Mouse (Mus musculus): ENCODE data around the gene Rasl2-9.

DNA sequence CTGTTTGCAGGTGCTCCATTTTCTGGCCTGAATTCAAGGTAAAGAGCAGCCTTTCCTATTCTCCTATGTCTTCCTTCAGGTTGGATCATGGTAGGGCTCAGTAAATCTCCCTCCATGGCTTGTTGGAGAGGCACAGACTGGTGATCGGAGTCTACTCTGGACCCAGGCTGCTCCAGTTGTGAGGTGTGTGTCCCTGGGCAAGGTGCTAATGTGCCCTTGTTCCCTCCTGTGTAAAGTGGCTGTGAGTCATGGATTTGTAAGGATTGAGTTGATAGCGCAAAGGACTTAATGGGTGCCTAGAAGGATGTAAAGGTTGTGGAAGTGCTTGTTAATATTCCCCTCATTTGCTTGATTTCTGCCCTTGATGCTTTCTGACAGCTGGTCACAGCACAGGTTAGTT, 43.8 kb downstream of the Rasl2-9 start:
- TF ChIP-seq CTCF (IDR thresholded peaks at IDR 0.05; ENCODE audit: low read depth): no peak
- no peak for TF ChIP-seq EP300 (IDR thresholded peaks at IDR 0.05; ENCODE audit: low read depth)
